ENCODE assay signal across 24 mouse cellular contexts in genomic region chr17:67728751-67729150, GRCm38 (mm10). TPM values are rescaled to one million over a fixed set of nuclear protein-coding genes. Genes with fewer than 3 reads are reported as not detected.
DNase-seq lines count a peak whose midpoint lies in the region; ATAC-seq and TF ChIP-seq lines count a peak whose summit lies in the region.
"Had no signal": no experiment of that assay in that cellular context is flagged by ENCODE, and none has a peak within 500 bp of the region (broad histone marks: within the 10 kb centered on the region; RNA-seq: fewer than 3 reads in every experiment).

No protein-coding gene starts in this region.

- peak; percentile 64 for ATAC-seq in Patski
- peak; percentile 89 for ATAC-seq in kidney, embryonic 15.5 days (replicated peaks; ENCODE audit: low FRiP score)
- ATAC-seq: activated CD4-positive, CD25-positive, alpha-beta regulatory T cell, adult 4 months; forebrain, embryonic 14.5 days; hindbrain, embryonic 16.5 days had no signal

- no peak for TF ChIP-seq CTCF in Patski (IDR thresholded peaks at IDR 0.05)

- H3K9me3 ChIP-seq in kidney, embryonic 15.5 days (replicated peaks): no peaks in the 10 kb centered on the region
- H3K9me3 ChIP-seq in forebrain, embryonic 10.5 days: no peaks in the 10 kb centered on the region
- H3K9me3 ChIP-seq: embryonic facial prominence, embryonic 12.5 days; heart, embryonic 10.5 days; hindbrain, embryonic 10.5 days had no signal

- H3K4me3 ChIP-seq in kidney, embryonic 15.5 days (replicated peaks): no peak overlapping the region
- no peak overlapping the region for H3K4me3 ChIP-seq in forebrain, embryonic 10.5 days
- H3K4me3 ChIP-seq: embryonic facial prominence, embryonic 12.5 days; erythroblast, embryonic 14.5 days; heart, embryonic 10.5 days; hindbrain, embryonic 10.5 days had no signal

- WGBS in kidney, embryonic 15.5 days: 20% methylated on average over 7 of the region's 7 CpGs
- 88% methylated on average over 7 of the region's 7 CpGs for WGBS in forebrain, embryonic 10.5 days

- intact Hi-C loops in heart, postnatal 36 days (cut with DNase I): no loop called here

- no peak overlapping the region for H3K9ac ChIP-seq in kidney, embryonic 15.5 days
- H3K9ac ChIP-seq: embryonic facial prominence, embryonic 12.5 days; liver, embryonic 14.5 days had no signal

- peak; percentile 55 for DNase-seq in Patski (ENCODE audit: low read depth, low spot score)
- DNase-seq in kidney, adult 11 months: peak; percentile 72
- peak; percentile 49 to 76 for DNase-seq in kidney, postnatal 36 days
- no peak for DNase-seq in forebrain, embryonic 10.5 days (ENCODE audit: extremely low spot score, low spot score)
- DNase-seq in heart, postnatal 36 days: no peak
- no peak for DNase-seq in adrenal gland, postnatal 10 days
- no peak for DNase-seq in urinary bladder, postnatal 25 days (ENCODE audit: low spot score)
- DNase-seq: adrenal gland, adult 8-10 months; cerebellum, adult 18-20 months; cerebellum, postnatal 25 days; lung, postnatal 4 days; midbrain, embryonic 14.5 days; right cerebral cortex, postnatal 14 days had no signal

- POLR2A ChIA-PET in Patski (lab: Charles Lee): no interaction called here

- H3K27ac ChIP-seq in kidney, embryonic 15.5 days: peak overlapping the region; percentile 77
- H3K27ac ChIP-seq in forebrain, embryonic 10.5 days: no peak overlapping the region
- H3K27ac ChIP-seq: embryonic facial prominence, embryonic 12.5 days; heart, embryonic 10.5 days; hindbrain, embryonic 10.5 days; liver, embryonic 14.5 days had no signal

- peaks cover 39% of the 10 kb centered on the region for H3K4me1 ChIP-seq in kidney, embryonic 15.5 days
- H3K4me1 ChIP-seq in forebrain, embryonic 10.5 days: peaks cover 20% of the 10 kb centered on the region
- H3K4me1 ChIP-seq: embryonic facial prominence, embryonic 12.5 days had no signal

- no peaks in the 10 kb centered on the region for H3K27me3 ChIP-seq in Patski
- H3K27me3 ChIP-seq in kidney, embryonic 15.5 days: no peaks in the 10 kb centered on the region
- no peaks in the 10 kb centered on the region for H3K27me3 ChIP-seq in forebrain, embryonic 10.5 days (ENCODE audit: poor library complexity, severe bottlenecking)
- H3K27me3 ChIP-seq: embryonic facial prominence, embryonic 12.5 days had no signal

- in situ Hi-C loops in Patski (cut with MboI; ENCODE audit: low pct_unique_long_range_greater_than_20kb): no loop called here

- CTCF ChIA-PET in Patski (lab: Charles Lee): interaction anchor here (0.7 to 1.0 kb wide), 5 partner anchors 12 to 77 kb away, joined by 3 read pairs; no protein-coding TSS in a partner anchor

- no peaks in the 10 kb centered on the region for H3K36me3 ChIP-seq in kidney, embryonic 15.5 days
- peaks cover 82% of the 10 kb centered on the region for H3K36me3 ChIP-seq in forebrain, embryonic 10.5 days (replicated peaks)
- H3K36me3 ChIP-seq: embryonic facial prominence, embryonic 12.5 days; heart, embryonic 10.5 days had no signal

- H3K4me2 ChIP-seq in kidney, embryonic 15.5 days: peak overlapping the region; percentile 13; the same call in 1 of the 2 replicates
- H3K4me2 ChIP-seq: embryonic facial prominence, embryonic 12.5 days had no signal

RNA-seq across cellular contexts. Expression of gene Lama1, which starts 31.7 kb away (rescaled TPM):
- polyA plus RNA-seq in Patski (2021): 1.4 TPM
- 37.6 and 42.1 TPM in 2 replicates for polyA plus RNA-seq in kidney, embryonic 15.5 days (2015; fragmentation: Nextera tagmentation; extraction: Ambion mirVana)
- 23.4 and 24.9 TPM in 2 replicates for polyA plus RNA-seq in forebrain, embryonic 10.5 days (2016; fragmentation: Nextera tagmentation; extraction: Ambion mirVana)
- total RNA-seq in heart, postnatal 36 days (2021): under 1 TPM; 0.42 to 0.84 TPM
- 10 to 100 TPM; 11.7 to 13.5 TPM for total RNA-seq in adrenal gland, postnatal 10 days (2021)
- total RNA-seq: megakaryocyte-erythroid progenitor cell, adult 5-6 weeks; MEL had no signal
- polyA plus RNA-seq: activated CD4-positive, CD25-positive, alpha-beta regulatory T cell, adult 4 months; erythroblast, embryonic 14.5 days had no signal

Comparison
In these comparisons a context has a peak if more than half of its experiments do, and no peak if none do; other contexts are left out.
1. DNase-seq: peak in Patski (single experiment), kidney, adult 11 months (single experiment) and kidney, postnatal 36 days (2 of 2); none in forebrain, embryonic 10.5 days (single experiment), heart, postnatal 36 days (0 of 2), adrenal gland, postnatal 10 days (single experiment) and urinary bladder, postnatal 25 days (single experiment).
2. RNA of gene Lama1, which starts 31.7 kb away (polyA plus RNA-seq): 37.6 to 42.1 TPM in kidney, embryonic 15.5 days and 23.4 to 24.9 TPM in forebrain, embryonic 10.5 days; 1.4 TPM in Patski (single experiment); every median in the first group is over 10 times any median in the second.